13 mouse cellular contexts compared by ENCODE assay signal in the genomic region with DNA sequence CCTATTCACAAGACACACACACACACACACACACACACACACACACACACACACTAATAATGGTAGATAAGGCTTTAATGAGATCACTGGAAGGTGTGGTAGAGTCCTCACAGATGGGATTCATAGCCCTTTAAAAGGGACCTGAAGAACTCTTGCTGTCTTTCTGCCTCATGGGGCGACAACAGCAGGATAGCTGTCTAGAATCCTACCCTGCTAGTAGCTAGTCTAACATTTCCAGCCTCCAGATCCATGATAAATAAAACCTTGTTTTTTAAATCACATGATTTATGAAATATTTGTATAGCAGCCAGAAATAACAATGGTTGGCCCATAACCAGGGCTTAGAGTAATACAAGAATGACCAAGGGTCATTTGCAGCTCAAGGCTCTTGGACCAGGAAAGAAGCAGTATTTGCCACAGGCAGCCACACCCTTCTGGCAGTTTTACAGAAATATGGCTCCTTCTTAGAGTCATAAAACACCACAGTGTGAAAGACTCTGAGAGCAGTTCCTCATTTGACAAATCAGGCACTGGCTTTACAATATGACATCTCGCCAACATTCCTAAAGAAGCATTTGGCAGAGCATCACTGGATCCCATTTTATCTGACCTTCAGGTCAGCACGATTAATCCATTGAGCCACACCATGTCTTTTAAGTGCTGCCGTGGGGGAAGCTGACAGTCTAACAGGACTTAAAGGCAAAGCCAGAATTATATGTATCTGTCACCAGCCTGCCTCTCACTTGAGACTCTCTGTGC.
DNase-seq lines count a peak whose midpoint lies in the region; ATAC-seq lines count a peak whose summit lies in the region.
"Had no signal": no experiment of that assay in that cellular context is flagged by ENCODE, and none has a peak within 500 bp of the region (broad histone marks: within the 10 kb centered on the region; RNA-seq: fewer than 3 reads in every experiment).

No protein-coding gene starts in this region.

- H3K27ac ChIP-seq in heart, embryonic 11.5 days (ENCODE audit: low read depth, low read length): no peak overlapping the region
- H3K27ac ChIP-seq in kidney, embryonic 16.5 days (ENCODE audit: low read length): no peak overlapping the region
- H3K27ac ChIP-seq: heart, embryonic 13.5 days; liver, embryonic 13.5 days; midbrain, embryonic 15.5 days had no signal

- H3K4me2 ChIP-seq in heart, embryonic 11.5 days: no peak overlapping the region
- H3K4me2 ChIP-seq in kidney, embryonic 16.5 days (replicated peaks; ENCODE audit: low read depth, low read length): no peak overlapping the region
- H3K4me2 ChIP-seq: heart, embryonic 13.5 days; liver, embryonic 13.5 days; midbrain, embryonic 15.5 days had no signal

- intact Hi-C loops in left cerebral cortex, postnatal 4 days (cut with DNase I): no loop called here

- no peaks in the 10 kb centered on the region for H3K36me3 ChIP-seq in heart, embryonic 11.5 days (ENCODE audit: control insufficient read depth, insufficient read depth, low read length)
- no peaks in the 10 kb centered on the region for H3K36me3 ChIP-seq in kidney, embryonic 16.5 days (ENCODE audit: insufficient read depth, low read length)
- H3K36me3 ChIP-seq: heart, embryonic 13.5 days; liver, embryonic 13.5 days; midbrain, embryonic 15.5 days had no signal

- no peaks in the 10 kb centered on the region for H3K27me3 ChIP-seq in heart, embryonic 11.5 days (ENCODE audit: control insufficient read depth, insufficient read depth, low read length)
- H3K27me3 ChIP-seq in kidney, embryonic 16.5 days (ENCODE audit: insufficient read depth, low read length): no peaks in the 10 kb centered on the region
- H3K27me3 ChIP-seq: CH12.LX; heart, embryonic 13.5 days; liver, embryonic 13.5 days; midbrain, embryonic 15.5 days had no signal

- no peak for ATAC-seq in heart, embryonic 11.5 days (replicated peaks; ENCODE audit: insufficient number of reproducible peaks, low FRiP score, low TSS enrichment)
- ATAC-seq in kidney, embryonic 16.5 days (ENCODE audit: low FRiP score, low TSS enrichment): peak; percentile 84
- ATAC-seq: midbrain, embryonic 15.5 days had no signal

- H3K4me1 ChIP-seq in heart, embryonic 11.5 days (ENCODE audit: control insufficient read depth, insufficient read depth, low read length): no peaks in the 10 kb centered on the region
- H3K4me1 ChIP-seq in kidney, embryonic 16.5 days (ENCODE audit: insufficient read depth, low read length): 0 out of 2 replicates have a peak, but pooled peaks cover 2% of the 10 kb centered on the region
- H3K4me1 ChIP-seq: heart, embryonic 13.5 days; liver, embryonic 13.5 days; midbrain, embryonic 15.5 days had no signal

- 53% methylated on average over 4 of the region's 4 CpGs for WGBS in heart, embryonic 11.5 days (ENCODE audit: insufficient replicate concordance)
- WGBS in kidney, embryonic 16.5 days: 49% methylated on average over 4 of the region's 4 CpGs

- H3K9me3 ChIP-seq in heart, embryonic 11.5 days (replicated peaks; ENCODE audit: control insufficient read depth, low read length): no peaks in the 10 kb centered on the region
- no peaks in the 10 kb centered on the region for H3K9me3 ChIP-seq in kidney, embryonic 16.5 days (ENCODE audit: low read length)
- H3K9me3 ChIP-seq: heart, embryonic 13.5 days; liver, embryonic 13.5 days; midbrain, embryonic 15.5 days had no signal

- H3K4me3 ChIP-seq in heart, embryonic 11.5 days (ENCODE audit: low read depth, low read length): no peak overlapping the region
- H3K4me3 ChIP-seq in kidney, embryonic 16.5 days (ENCODE audit: low read length): no peak overlapping the region
- H3K4me3 ChIP-seq: heart, embryonic 13.5 days; liver, embryonic 13.5 days; midbrain, embryonic 15.5 days had no signal

- no peak overlapping the region for H3K9ac ChIP-seq in heart, embryonic 11.5 days (ENCODE audit: low read depth, low read length)
- H3K9ac ChIP-seq in kidney, embryonic 16.5 days (replicated peaks; ENCODE audit: low read length): no peak overlapping the region
- H3K9ac ChIP-seq: heart, embryonic 13.5 days; liver, embryonic 13.5 days; midbrain, embryonic 15.5 days had no signal

- DNase-seq in heart, adult 8-10 months (ENCODE audit: low spot score): peak; percentile 35
- DNase-seq in fat pad, adult 2 months (ENCODE audit: extremely low read depth, low read depth, low spot score): peak; percentile 47
- DNase-seq in mesoderm, embryonic 11.5 days (ENCODE audit: low read depth, low spot score): peak; percentile 2
- no peak for DNase-seq in right cerebral cortex, postnatal 25 days
- no peak for DNase-seq in left cerebral cortex, postnatal 4 days
- no peak for DNase-seq in spleen, postnatal 14 days (ENCODE audit: low spot score in 2 of 2)
- DNase-seq: cerebellum, postnatal 10 days; liver, embryonic 13.5 days had no signal

Comparison
In these comparisons a context has a peak if more than half of its experiments do, and no peak if none do; other contexts are left out.
1. DNase-seq: peak in heart, adult 8-10 months (single experiment), fat pad, adult 2 months (single experiment) and mesoderm, embryonic 11.5 days (single experiment); none in right cerebral cortex, postnatal 25 days (single experiment), left cerebral cortex, postnatal 4 days (single experiment) and spleen, postnatal 14 days (0 of 2).